In the genomic region with DNA sequence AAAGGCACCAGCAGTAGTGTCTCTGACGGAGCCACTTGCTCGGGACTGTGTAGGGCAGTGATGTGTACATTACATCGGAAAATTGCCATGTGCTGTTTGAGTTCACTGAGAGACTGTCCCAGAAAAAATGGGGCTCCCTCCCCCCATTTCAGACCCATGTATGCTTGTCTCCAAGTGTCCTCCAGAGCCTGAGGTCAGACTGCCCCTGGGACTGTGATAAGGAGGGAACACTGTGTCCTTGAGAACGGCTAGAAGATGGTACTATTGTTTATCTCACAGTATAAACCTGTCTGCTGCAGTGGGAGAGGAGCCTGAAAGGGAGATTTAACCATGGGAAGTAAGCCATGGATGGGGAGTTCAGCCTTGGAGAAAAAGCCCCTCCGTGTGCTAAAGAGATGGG, we compare ENCODE assay signal across 22 mouse cellular contexts. TPM values are rescaled to one million over a fixed set of nuclear protein-coding genes. Genes with fewer than 3 reads are reported as not detected.
"Had no signal": no experiment of that assay in that cellular context is flagged by ENCODE, and none has a peak within 500 bp of the region (broad histone marks: within the 10 kb centered on the region; RNA-seq: fewer than 3 reads in every experiment).

No protein-coding gene starts in this region.

- DNase-seq: gastrocnemius, adult 2 months; gastrocnemius, postnatal 10 days; gastrocnemius, postnatal 25 days; heart, adult 18-20 months; heart, postnatal 10 days; heart, postnatal 4 days; kidney, adult 18-20 months; kidney, adult 8-10 months; kidney, postnatal 10 days; kidney, postnatal 25 days; kidney, postnatal 4 days; liver had no signal

RNA-seq across cellular contexts. Expression of a gene that starts 32.2 kb away (rescaled TPM):
- total RNA-seq: gastrocnemius, adult 2 months; gastrocnemius, postnatal 10 days; gastrocnemius, postnatal 25 days; gastrocnemius, postnatal 4 days; granulocyte monocyte progenitor cell, adult 5-6 weeks; heart, adult 18-20 months; heart, adult 8-10 months; heart, postnatal 10 days; heart, postnatal 25 days; heart, postnatal 4 days; layer of hippocampus, adult 2 months; layer of hippocampus, postnatal 10 days; layer of hippocampus, postnatal 25 days; left cerebral cortex, adult 2 months; left cerebral cortex, postnatal 14 days; left cerebral cortex, postnatal 36 days had no signal

RNA-seq across cellular contexts. Expression of a gene that starts 57.4 kb away (rescaled TPM):
- total RNA-seq: gastrocnemius, adult 2 months; gastrocnemius, postnatal 10 days; gastrocnemius, postnatal 25 days; gastrocnemius, postnatal 4 days; granulocyte monocyte progenitor cell, adult 5-6 weeks; heart, adult 18-20 months; heart, adult 8-10 months; heart, postnatal 10 days; heart, postnatal 25 days; heart, postnatal 4 days; layer of hippocampus, adult 2 months; layer of hippocampus, postnatal 10 days; layer of hippocampus, postnatal 25 days; left cerebral cortex, adult 2 months; left cerebral cortex, postnatal 14 days; left cerebral cortex, postnatal 36 days had no signal
